Mouse (Mus musculus) embryonic facial prominence, embryonic 11.5 days (tissue): ENCODE measurements around the gene Clcn2. TPM values are rescaled to one million over a fixed set of nuclear protein-coding genes. Genes with fewer than 3 reads are reported as not detected.
A peak's percentile ranks its signal among the peaks of the same experiment; 100 is the strongest.

Experiments used
- ATAC-seq: fragments of 200-750 bp; cut with Nextera tagmentation; replicated peaks from 2 replicates; pipeline ENCODE4 v1.8.0; 2017; ENCODE audit warnings: low read depth; ENCODE audit not compliant: insufficient number of reproducible peaks, low FRiP score, low TSS enrichment
- DNase-seq: peaks from one replicate; pipeline ENCODE4 v3.0.0-alpha.2; 2015; ENCODE audit warnings: low spot score
- H3K27ac ChIP-seq: fragments of 300-500 bp; sonication (generic); replicated peaks from 2 replicates; pipeline ENCODE4 v1.5.1; 2014; ENCODE audit warnings: mild to moderate bottlenecking, low read depth, low read length, control low read depth
- H3K27me3 ChIP-seq: fragments of 300-500 bp; sonication (generic); 2 replicates; pipeline ENCODE4 v1.6.1; 2014; ENCODE audit warnings: mild to moderate bottlenecking, low read length, moderate library complexity, mixed read lengths; ENCODE audit not compliant: control insufficient read depth, insufficient read depth
- H3K36me3 ChIP-seq: fragments of 300-500 bp; sonication (generic); replicated peaks from 2 replicates; pipeline ENCODE4 v1.6.1; 2014; ENCODE audit warnings: low read depth, mild to moderate bottlenecking, low read length, moderate library complexity, mixed read lengths; ENCODE audit not compliant: control insufficient read depth, insufficient read depth
- H3K4me1 ChIP-seq: fragments of 300-500 bp; sonication (generic); 2 replicates; pipeline ENCODE4 v1.6.1; 2014; ENCODE audit warnings: low read length, mixed read lengths; ENCODE audit not compliant: control insufficient read depth, insufficient read depth
- H3K4me2 ChIP-seq: fragments of 300-500 bp; sonication (generic); 2 replicates; pipeline ENCODE4 v1.6.1; 2014; ENCODE audit warnings: low read depth, mild to moderate bottlenecking, control low read depth, low read length, moderate library complexity
- H3K4me3 ChIP-seq: fragments of 300-500 bp; sonication (generic); 2 replicates; pipeline ENCODE4 v1.5.1; 2014; ENCODE audit warnings: low read depth, low read length, control low read depth
- H3K9ac ChIP-seq: fragments of 300-500 bp; sonication (generic); replicated peaks from 2 replicates; pipeline ENCODE4 v1.6.1; 2014; ENCODE audit warnings: mild to moderate bottlenecking, control low read depth, low read length
- H3K9me3 ChIP-seq: fragments of 300-500 bp; sonication (generic); replicated peaks from 2 replicates; pipeline ENCODE4 v1.6.1; 2016; ENCODE audit warnings: mild to moderate bottlenecking, low read length, inconsistent platforms, mixed read lengths; ENCODE audit not compliant: control insufficient read depth
- WGBS: fragments of 180-500 bp; shearing (Covaris S2); extraction: QIAGEN DNeasy Blood & Tissue Kit; methylation state at CpG from one replicate; pipeline ENCODE4 v1.1.7; 2014; 5-methylcytosine and 5-hydroxymethylcytosine counted together
- polyA plus RNA-seq: library from polyadenylated mRNA; unstranded; fragments of >200 nt; fragmentation: Nextera tagmentation; extraction: Ambion mirVana; gene quantifications from 2 replicates; pipeline ENCODE4 v1.2.1, GENCODE M21; 2014

Clcn2 gene
- polyA plus RNA-seq, 1 experiment from 2014 or later: 13.0 TPM

DNA sequence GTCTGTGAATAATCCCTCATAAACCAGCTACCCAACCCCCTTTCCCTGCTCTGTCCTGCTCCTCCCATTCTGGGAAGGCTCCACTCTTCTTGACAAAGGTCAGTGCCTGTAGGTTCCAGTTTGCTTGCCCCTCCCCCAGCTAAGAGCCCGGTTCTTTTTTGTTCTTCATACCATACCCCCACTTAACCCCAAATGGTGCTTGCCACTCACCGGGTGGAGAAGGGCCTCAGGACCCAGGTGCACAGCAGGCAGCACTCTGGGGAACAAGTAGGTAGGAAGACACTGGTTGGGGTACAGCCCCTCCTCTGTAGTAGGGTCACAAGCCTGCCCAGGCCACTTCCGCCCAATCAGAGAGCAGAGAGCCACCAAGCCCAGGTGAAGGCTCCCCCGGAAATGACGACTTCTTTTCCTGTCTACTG lies 12.8 kb upstream of the Clcn2 start:
- Histone ChIP-seq H3K4me3 (no peak overlapping the region), H3K36me3 (no peaks in the 10 kb centered on the region), H3K4me2 (no peak overlapping the region), H3K27ac (no peak overlapping the region), H3K4me1 (peaks cover 5% of the 10 kb centered on the region), H3K9me3 (no peaks in the 10 kb centered on the region), H3K9ac (no peak overlapping the region), H3K27me3 (peaks cover 22% of the 10 kb centered on the region)
- ATAC-seq (no peak), DNase-seq (no peak)
- 34% methylated on average over 5 of the region's 5 CpGs for WGBS

DNA sequence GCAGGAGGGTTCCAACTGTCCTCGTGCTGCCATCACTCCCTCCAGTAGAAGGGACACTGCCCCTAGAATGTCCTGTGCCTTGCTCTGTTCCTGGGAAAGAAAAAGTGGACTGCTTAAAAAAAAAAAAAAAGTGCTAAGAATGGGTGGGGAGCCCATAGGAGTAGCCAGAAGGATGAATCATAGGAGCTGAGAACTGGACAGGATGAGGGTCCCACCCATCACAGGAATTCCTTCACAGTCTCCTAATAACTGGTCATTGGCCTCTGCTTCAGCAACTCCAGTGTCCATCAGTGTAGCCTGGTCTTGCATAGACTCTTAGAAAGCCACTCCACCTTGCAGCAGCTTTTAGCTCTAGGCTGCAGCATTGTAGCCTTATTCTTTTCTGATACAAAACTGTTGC lies 8.8 kb upstream of the Clcn2 start:
- DNase-seq (no peak), ATAC-seq (no peak)
- Histone ChIP-seq H3K27ac (no peak overlapping the region), H3K27me3 (no peaks in the 10 kb centered on the region), H3K9ac (no peak overlapping the region), H3K36me3 (no peaks in the 10 kb centered on the region), H3K4me3 (no peak overlapping the region), H3K4me2 (no peak overlapping the region), H3K4me1 (0 out of 2 replicates have a peak, but pooled peaks cover 2% of the 10 kb centered on the region), H3K9me3 (no peaks in the 10 kb centered on the region)
- 11% methylated on average over 1 of the region's 1 CpGs for WGBS

DNA sequence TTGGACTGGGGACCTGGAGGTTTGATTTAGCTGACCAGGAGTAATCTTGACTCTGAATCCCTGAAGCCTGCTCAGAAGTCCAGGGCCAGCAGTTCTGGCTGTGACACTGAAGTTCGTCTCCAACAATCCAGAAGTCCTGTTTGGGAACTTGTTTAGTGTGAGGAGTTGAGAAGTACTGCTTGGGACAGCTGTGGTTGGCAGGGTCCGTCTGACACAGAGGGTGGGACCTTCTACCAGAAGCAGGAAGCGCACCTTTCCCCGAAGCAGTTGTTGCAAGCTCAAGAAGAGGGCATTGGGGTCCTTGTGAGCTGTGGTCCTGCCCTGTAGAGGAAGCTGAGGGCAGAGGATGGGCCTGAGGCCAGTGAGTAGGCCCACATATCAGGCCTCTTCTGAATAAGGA lies 8.2 kb upstream of the Clcn2 start:
- Histone ChIP-seq H3K4me3 (no peak overlapping the region), H3K9ac (no peak overlapping the region), H3K4me2 (no peak overlapping the region), H3K27me3 (no peaks in the 10 kb centered on the region), H3K9me3 (no peaks in the 10 kb centered on the region), H3K4me1 (0 out of 2 replicates have a peak, but pooled peaks cover 2% of the 10 kb centered on the region), H3K27ac (no peak overlapping the region), H3K36me3 (no peaks in the 10 kb centered on the region)
- ATAC-seq (no peak), DNase-seq (no peak)
- WGBS: 83% methylated on average over 4 of the region's 4 CpGs

DNA sequence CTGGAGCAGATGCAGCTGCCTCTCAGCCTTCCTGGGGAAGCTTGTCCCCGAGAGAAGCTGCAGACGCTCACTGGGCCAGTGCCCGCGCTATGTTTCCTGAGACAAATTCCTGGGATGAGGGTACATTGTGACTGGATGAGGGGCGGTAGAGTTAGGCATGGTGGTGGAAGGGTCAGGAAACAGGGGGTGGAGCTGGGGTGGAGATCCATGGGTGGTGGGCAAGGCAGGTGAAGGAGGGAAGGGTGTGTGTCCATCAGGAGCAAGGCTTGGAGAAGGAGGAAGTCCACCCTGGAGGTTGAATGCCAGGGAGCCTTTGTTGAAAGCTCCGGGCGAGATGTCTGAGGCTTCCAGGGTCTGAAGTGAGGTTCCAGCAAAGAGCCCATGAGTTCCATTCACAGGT lies 7.8 kb upstream of the Clcn2 start:
- H3K4me2 ChIP-seq: no peak overlapping the region
- no peaks in the 10 kb centered on the region; the same call in 1 of the 2 replicates for H3K36me3 ChIP-seq
- no peaks in the 10 kb centered on the region for H3K9me3 ChIP-seq
- H3K4me1 ChIP-seq: 0 out of 2 replicates have a peak, but pooled peaks cover 2% of the 10 kb centered on the region
- no peak overlapping the region for H3K4me3 ChIP-seq
- no peak for ATAC-seq
- no peak overlapping the region for H3K9ac ChIP-seq
- DNase-seq: no peak
- H3K27me3 ChIP-seq: no peaks in the 10 kb centered on the region
- WGBS: 76% methylated on average over 7 of the region's 7 CpGs
- H3K27ac ChIP-seq: no peak overlapping the region

DNA sequence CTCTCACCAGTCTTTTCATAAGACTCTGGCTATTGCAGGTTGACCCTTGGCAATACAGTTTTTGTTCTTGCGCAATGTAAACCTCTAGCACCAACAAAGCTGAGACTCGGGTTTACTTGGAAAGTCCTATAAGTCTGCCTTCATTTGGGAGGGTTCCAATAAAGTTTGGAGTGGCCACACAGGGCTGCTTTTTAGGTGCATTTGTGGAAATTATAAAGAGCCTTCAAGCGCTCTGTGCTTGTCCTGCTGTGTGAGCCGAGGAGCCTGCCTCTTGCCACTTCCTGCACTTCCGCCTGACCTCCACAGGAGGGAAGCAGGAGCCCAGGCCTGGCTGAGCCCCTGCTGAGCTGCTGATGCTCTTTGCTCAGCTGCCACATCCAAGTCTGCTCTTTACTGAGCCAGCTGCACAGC lies 6.8 kb upstream of the Clcn2 start:
- Histone ChIP-seq H3K4me3 (no peak overlapping the region), H3K36me3 (no peaks in the 10 kb centered on the region; the same call in 1 of the 2 replicates), H3K4me2 (no peak overlapping the region), H3K4me1 (0 out of 2 replicates have a peak, but pooled peaks cover 2% of the 10 kb centered on the region), H3K27ac (no peak overlapping the region), H3K9ac (no peak overlapping the region), H3K27me3 (no peaks in the 10 kb centered on the region), H3K9me3 (no peaks in the 10 kb centered on the region)
- ATAC-seq (peak; percentile 67; the same call in 1 of the 2 replicates), DNase-seq (peak; percentile 77)
- WGBS: 31% methylated on average over 5 of the region's 5 CpGs

DNA sequence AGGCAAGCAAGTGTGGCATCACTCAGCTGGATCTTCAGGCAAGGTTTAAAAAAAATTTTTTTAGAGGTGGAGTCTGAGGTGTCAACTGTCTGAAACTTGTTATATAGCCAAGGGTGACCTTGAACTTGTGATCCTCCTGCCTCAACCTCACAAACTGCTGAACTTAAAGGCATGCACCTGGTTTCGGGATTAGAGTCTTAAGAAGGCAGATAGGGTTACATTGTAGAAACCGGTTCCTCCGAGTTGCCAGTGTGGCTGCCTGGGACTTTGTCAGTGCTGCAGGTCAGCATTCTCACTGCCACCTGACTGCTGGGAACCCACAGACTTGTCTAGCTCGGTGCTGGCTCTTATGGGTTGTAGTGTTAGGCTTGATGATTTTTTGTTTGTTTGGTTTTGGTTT lies 5.7 kb upstream of the Clcn2 start:
- no peak for ATAC-seq
- Histone ChIP-seq H3K27ac (no peak overlapping the region), H3K27me3 (no peaks in the 10 kb centered on the region), H3K4me2 (no peak overlapping the region), H3K9me3 (no peaks in the 10 kb centered on the region), H3K9ac (no peak overlapping the region), H3K4me1 (0 out of 2 replicates have a peak, but pooled peaks cover 2% of the 10 kb centered on the region), H3K36me3 (no peaks in the 10 kb centered on the region; the same call in 1 of the 2 replicates), H3K4me3 (no peak overlapping the region)
- DNase-seq: peak; percentile 35
- 42% methylated on average over 4 of the region's 4 CpGs for WGBS

DNA sequence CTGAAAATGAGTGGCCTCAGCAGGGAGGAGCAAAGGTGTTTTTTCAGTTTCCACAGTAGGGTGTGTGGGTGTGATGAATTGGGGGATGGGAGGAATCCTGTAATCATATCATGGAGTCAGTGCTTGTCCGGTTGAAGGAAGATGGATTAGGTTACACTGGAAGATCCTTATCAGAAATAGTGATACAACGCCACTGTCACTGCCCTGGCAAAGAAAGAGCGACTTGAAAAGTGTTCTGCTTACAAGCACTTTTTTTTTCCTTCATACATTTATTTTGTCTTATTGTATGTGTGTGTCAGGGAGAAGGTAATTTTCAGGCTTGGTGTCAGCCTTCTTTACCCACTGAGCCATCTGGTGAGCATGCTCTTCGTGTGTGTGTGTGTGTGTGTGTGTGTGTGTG lies 5.2 kb upstream of the Clcn2 start:
- no peak overlapping the region for H3K4me3 ChIP-seq
- ATAC-seq: no peak

DNA sequence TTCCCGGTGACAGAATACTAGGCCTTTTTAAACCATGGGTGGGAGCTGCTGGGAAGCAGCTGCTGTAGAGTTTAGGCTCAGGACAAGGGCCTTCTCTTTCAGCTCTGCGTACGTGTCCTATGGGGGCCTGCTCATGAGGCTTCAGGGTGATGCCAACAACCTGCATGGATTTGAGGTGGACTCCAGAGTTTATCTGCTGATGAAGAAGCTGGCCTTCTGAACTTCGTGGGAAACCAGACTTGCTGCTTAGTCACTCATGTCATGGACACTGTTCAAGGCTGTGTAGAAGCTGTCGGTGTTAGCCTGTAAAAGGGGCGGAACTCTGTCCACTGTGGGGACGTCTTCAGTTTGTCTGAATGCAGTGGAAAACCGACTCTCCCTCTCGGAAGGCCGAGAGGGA lies 4.3 kb upstream of the Clcn2 start:
- WGBS: 82% methylated on average over 10 of the region's 10 CpGs
- ATAC-seq (no peak), DNase-seq (no peak)

More for the DNA sequence above, 5.2 kb upstream of the Clcn2 start:
- Histone ChIP-seq H3K4me1 (0 out of 2 replicates have a peak, but pooled peaks cover 2% of the 10 kb centered on the region), H3K9ac (no peak overlapping the region), H3K27me3 (no peaks in the 10 kb centered on the region), H3K4me2 (no peak overlapping the region), H3K27ac (no peak overlapping the region), H3K36me3 (no peaks in the 10 kb centered on the region; the same call in 1 of the 2 replicates), H3K9me3 (no peaks in the 10 kb centered on the region)
- 70% methylated on average over 4 of the region's 4 CpGs for WGBS
- no peak for DNase-seq

More for the DNA sequence above, 4.3 kb upstream of the Clcn2 start:
- no peaks in the 10 kb centered on the region; the same call in 1 of the 2 replicates for H3K36me3 ChIP-seq
- no peak overlapping the region for H3K9ac ChIP-seq
- H3K4me3 ChIP-seq: no peak overlapping the region
- no peaks in the 10 kb centered on the region for H3K27me3 ChIP-seq
- no peak overlapping the region for H3K27ac ChIP-seq
- H3K9me3 ChIP-seq: no peaks in the 10 kb centered on the region
- 0 out of 2 replicates have a peak, but pooled peaks cover 2% of the 10 kb centered on the region for H3K4me1 ChIP-seq
- H3K4me2 ChIP-seq: no peak overlapping the region
